Mouse (Mus musculus): Measurements from ENCODE around the gene C1qa.

DNA sequence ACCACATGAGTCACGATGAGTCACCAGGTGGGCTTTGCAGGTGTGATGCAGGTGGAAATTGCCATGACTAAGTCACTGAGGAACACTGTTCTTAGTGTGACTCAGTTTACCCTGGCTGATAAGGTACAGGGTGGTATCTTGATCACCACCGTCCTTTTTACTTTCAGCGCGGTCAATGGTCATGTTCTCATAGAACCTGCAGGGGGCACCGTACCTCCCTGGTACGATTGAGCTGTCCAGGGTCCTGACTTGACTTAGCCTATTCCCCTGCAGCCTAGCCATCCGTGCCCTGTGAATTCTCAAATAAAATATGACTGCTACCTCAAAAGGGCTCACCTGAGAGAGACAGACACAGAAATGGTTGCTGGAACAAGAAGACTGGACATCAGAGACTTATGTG, 8.4 kb upstream of the C1qa start:
- TF ChIP-seq CTCF (IDR thresholded peaks at IDR 0.05; ENCODE audit: control insufficient read depth, insufficient read depth, low read length), result peak; percentile 69; the same call in 1 of the 2 replicates
- no peak for TF ChIP-seq POLR2A (IDR thresholded peaks at IDR 0.05; ENCODE audit: borderline replicate concordance, control insufficient read depth, low read depth, low read length)
